Mouse (Mus musculus) neural tube, embryonic 10.5 days (tissue): Measurements from ENCODE around the gene Klc1.
A peak's percentile ranks its signal among the peaks of the same experiment; 100 is the strongest.

Experiments used
- DNase-seq: peaks from one replicate; pipeline ENCODE4 v3.0.0-alpha.2; 2017; ENCODE audit warnings: low spot score; ENCODE audit errors: extremely low spot score

The Klc1 gene

DNA sequence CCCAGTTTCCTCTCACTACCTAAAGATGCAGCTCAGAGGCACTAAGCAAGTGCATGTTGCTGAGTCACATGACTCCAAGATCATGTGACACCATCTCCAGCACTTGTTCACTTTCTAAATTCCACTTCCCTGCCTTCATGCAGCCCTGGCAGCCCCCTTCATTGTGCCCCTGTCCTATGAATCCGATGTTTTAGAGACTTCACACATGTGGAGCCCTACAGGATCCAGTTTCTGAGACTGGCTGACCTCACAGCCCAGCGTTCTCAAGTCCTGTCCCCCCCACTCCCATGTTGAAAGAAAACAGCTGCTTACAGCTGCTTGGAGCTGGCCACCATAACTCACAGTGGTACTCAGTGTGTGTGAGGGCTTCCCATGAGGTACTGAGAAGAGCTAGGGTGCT lies 15.2 kb upstream of the Klc1 start:
- DNase-seq = no peak

- DNase-seq = no peak
Observed at GRCm38 (mm10) chr12:111743981-111744423, 14.6 kb upstream of the Klc1 start.

- DNase-seq = no peak
Observed at GRCm38 (mm10) chr12:111745274-111745673, 13.4 kb upstream of the Klc1 start.

DNA sequence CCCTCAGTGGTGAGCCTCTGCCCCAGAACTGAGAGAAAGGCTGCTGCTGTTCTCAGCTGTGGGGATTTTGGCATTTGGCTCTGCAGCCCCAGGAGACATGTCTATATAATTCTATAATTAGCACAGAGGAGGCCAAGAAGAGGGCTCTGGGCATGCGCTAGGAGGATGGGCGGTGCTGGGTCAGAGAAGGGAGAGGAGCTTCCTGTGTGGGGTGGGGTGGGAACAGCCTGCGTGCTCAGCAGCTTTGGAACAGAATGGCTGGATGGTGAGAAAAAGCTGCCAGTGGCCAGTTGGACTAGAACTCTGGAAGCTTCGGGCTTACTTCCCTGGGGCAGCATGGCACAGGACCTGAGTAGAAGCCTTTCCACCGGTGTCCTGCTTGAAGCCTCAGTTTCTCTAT lies 12.6 kb upstream of the Klc1 start:
- DNase-seq = no peak

DNA sequence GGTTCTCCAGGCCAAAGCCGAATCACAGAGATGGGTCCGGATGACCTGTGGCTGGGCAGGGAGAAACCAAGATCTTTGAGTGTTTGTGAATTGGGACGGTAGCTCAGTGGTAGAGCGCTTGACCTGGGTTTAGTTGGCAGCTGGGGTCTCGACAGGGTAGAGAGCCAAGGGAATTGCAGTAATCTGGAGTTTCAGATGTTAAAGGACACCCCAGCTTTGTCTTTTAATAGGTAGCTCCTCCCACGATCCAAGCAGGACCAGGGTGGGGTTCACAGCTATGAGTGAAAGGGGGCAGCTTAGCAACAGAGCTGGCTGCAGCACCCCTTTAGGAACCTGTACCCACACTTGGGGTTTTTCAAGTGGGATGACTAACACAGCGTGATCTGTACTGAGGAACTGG lies 11.2 kb upstream of the Klc1 start:
- DNase-seq = no peak

- no peak for DNase-seq
Observed at GRCm38 (mm10) chr12:111750739-111751138, 7.9 kb upstream of the Klc1 start.

DNA sequence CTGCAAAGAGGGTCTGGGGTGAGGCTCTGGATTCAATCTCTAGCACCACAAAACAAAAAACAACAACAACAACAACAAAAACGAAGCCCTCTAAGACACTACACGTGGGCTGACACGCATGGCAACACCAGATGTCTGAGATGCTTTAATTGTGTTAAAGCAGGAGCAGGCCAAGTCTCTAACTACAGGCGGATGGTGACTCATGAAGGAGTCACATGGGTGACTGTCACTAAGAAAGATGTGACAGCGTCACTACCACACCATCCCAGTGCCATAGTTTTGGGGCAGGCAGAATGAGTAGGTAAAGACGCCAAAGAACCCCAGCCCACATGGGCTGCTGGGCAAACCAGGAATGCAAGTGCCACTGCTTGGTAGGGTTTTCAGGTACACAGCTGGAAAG lies 6.2 kb upstream of the Klc1 start:
- no peak for DNase-seq

DNA sequence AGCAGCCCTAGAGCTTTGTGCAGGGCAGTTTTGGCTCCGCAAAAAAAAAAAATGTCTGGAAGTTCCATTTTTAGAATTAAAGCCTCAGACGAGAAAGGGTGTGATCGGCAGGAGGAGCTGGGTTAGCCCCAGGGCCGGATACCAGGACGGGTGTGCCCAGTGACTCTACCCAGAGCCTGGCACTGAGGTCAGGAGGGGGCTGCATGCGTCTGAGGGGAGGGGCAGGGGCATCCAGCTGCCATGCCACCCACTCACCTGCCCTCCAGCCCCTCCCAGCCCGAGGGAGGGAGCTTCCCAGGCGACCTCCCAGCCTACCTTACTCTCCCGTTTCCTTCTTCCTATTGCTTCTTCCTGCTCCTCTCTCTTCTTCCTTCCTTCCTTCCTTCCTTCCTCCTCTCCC lies 5.3 kb upstream of the Klc1 start:
- no peak for DNase-seq

DNA sequence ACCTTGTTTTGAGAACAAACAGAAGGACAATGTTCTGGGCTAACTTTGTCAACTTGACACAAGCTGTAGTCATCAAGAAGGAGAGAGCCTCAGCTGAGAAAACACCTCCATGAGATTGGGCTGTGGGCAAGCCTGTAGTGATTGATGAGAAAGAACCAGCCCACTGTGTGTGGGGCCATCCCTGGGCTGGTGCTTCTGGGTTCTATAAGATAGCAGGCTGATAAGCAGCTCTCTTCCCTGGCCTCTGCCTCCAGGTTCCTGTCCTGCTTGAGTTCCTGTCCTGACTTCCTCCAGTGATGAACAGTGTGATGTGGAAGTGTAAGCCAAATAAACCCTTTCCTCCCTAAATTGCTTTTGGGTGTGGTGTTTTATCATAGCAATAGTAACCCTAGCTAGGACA lies 3.9 kb upstream of the Klc1 start:
- DNase-seq = no peak

DNA sequence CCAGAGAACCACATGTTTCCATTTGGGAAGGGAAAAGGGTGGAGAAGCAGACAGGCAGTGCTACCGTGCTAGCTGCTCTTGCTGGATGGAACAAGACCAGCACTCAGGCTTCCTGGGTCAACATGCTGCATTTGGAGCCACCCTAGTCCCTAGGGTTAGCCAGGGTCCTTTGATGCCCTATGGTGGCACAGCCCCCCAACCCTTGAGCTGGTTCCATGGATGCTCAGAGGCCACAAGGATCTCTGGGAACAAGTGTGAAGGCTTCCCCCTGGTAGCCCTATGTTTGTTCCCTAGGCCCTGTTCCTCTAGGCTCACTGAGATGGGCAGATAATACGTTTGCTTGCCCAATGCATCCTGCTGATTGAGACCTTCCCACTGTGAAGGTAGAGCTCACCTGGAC lies 3.4 kb upstream of the Klc1 start:
- DNase-seq = no peak

DNA sequence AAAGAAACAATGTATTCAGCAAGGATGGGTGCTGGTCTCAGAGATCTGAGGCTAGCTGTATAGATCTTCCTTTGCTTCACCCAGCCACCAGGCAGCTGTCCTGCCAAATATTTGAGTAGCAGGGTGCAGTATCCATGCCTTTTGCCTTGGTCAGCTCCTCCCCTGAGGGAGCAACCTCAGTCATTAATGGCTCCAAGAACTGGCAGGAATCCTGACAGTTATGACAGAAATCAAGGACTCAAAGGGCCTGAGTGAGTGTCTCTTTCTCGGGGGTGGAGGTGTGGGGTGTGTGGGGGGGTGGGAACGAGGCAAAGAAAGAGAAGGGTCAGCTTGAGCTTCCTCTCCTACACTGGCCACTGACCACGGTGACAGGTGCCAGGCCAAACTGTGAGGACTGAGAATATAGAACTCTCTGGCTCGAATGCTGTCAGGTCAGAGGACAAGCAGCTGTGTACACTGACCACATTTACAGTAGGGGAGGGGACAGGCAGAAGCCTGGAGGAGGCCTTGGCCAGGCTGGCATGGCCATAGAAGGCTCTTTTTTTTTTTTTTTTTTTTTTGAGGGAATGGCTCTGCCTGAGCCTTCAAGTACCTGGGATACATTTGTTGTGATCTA lies 2.5 kb upstream of the Klc1 start:
- DNase-seq = no peak

GRCm38 (mm10) chr12:111756698-111757082 lies 2.0 kb upstream of the Klc1 start:
- DNase-seq = no peak

- no peak for DNase-seq
Observed at GRCm38 (mm10) chr12:111757561-111758325, 906 bp upstream of the Klc1 start.

DNA sequence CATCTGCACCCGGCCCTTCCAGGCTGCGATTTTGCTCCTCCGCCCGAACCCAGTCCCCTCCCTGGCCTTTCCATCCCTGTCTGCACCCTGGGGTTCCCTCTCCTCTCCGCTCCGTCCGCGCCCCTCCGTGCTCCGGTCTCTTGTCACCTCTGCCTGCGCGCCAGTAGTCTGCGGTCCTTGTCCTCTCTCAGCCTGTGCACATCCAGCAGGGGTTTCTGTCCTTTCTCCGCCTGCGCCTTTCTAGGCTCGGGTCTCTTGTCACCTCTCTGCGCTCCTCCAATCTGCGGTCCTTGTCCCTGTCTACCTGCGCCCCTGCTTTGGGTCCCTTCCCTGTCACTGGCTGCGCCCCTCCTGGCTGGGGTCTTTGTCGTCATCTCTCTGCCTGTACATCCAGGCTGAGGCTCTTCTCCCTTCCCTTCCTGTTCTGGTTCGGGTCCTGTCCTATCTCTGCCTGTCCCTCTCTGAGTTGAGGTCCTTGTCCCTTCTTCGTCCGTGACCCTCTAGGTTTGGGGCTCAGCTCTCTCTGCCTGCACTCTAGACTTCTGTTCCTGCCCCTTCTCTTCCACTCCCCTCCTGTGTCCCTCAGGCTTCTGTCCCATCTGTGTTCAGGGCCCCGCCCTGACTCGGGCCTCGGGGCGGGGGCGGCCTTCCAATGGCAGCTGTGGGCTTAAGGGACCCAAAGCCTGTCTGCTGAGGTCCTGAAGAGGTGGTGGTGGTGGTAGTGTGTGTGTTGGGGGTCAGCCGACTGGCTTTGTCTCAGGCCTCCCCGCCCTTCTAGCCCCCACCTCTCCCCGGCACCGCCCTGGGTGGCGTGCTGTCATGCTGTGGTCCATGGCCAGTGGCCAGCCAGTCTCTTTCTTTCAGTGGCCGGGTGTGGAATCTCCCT lies 770 bp downstream of the Klc1 start:
- peak; percentile 69 for DNase-seq

GRCm38 (mm10) chr12:111760306-111760908 lies 1.8 kb downstream of the Klc1 start:
- no peak for DNase-seq

DNA sequence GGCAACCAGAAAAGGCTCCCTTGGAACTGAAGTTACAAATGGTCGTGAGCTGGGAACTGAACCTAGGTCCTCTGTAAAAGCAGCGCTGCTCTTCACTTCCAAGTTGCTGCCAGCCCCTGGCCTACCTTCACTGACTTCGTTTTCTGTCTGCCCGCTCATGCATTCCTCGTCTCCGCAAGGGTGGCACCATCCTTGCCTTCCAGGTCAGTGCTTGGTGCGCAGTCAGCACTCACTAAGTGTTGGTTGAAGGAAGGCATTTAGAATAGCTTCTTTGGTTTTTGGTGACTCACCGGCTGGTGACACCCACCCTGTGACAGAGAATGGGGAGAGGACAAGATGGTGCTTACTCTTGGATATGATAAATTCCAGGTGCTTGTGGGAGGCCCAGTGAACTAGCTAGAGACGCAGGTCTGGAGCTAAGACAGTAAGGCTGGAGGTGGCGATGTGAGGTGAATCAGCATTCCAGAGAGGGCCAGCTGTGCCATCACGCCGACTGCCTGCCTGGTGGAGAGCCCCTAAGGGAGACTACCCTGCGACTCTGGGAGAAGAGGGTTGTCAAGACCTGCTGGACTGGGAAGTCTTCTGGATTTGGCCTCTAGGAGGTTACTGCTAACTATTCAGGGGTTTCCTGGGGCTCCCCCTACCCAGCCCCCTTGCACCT lies 4.1 kb downstream of the Klc1 start:
- DNase-seq = no peak

DNA sequence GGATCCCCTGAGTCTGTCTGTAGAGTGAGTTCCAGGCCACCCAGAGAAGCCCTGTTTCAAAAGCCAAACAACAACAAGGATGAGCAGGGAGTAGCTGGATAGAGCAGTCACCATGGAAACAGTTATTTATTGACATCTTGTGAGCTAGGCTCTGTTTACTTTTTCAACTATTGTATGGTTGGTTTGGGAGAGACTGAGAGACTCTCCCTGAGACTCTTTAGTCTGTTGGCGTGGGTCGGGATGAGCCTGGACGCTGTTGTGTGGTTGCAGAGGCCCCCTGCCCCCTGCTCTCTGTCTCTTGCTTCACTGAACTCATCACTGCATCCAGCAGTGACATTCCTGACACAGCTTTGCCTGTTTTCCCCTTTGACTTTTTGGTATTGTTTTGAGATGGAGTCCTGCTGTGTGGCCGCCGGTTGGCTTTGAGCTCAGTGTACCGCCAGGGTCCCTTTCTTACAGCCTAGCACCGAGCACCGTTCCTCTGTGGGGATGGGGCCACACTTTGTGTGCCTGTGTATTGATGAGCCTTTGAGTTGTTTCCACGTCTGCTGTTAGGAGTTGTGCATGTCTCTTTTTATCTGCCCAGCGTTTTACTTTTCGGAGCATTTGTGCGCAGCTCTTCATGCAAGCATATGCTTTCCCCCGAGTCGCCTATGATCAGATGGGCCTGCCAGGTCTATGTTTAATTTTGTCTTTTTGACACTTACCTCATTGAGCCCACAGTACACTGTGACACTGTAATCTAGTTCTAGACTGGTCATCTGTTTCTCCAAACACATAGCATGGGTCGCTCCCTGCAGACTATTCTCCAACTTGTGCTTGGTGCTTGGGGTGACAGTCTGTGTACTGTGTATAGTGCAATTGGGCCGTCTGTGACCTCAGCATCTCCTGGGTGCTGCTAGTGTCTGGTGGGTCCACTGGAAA lies 7.9 kb downstream of the Klc1 start:
- DNase-seq = peak; percentile 45

DNA sequence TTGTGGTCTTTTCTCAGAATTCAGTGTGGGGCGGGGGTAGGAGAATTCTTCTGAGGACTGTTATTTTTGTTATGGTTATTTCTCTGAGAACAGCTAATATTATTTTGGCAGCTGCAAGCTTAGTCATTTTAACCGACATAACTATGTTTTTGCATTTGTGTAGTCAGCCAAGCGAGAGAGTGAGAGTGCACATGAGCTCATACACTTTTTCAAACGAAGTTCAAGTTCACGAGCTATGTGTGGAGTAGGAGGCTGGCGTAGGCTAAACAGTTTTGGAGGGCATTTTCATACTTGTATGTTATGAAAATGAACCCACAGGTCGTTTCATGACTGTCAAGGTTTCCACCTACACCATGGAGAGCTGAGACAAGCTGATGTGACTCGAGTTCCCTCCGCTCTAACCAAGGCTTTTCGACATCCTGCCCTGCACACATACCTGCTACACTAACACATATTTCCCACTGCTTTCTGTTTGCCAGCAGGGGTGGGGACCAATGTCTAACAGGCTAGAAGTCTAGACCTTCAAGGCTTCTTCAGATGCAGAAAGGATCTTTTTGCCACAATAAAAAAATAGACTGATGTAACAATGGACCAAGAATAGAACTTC lies 9.8 kb downstream of the Klc1 start:
- DNase-seq = no peak

DNA sequence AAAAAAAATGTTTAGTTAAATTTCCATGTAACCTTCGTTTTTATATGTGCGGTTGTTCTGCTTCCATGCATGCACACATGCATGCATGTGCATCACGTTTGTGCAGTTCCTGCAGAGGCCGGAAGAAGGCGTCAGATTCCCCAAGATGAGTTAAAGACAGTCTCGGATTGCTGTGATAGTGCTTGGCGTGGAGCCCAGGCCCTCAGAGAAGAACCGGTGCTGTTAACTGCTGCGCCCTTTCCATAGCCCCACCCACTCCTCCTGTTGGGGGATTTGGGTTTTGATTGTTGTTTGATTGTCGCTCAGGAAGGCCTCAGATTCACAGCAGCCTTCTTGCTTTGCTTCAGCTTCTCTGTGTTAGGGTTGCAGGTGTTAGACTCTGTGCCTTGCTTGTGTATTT lies 10.7 kb downstream of the Klc1 start:
- DNase-seq = no peak
